In genomic region chr11:118417496-118417895, GRCm38 (mm10) we compare ENCODE assay signal across 9 mouse cellular contexts. TPM values are rescaled to one million over a fixed set of nuclear protein-coding genes. Genes with fewer than 3 reads are reported as not detected.
DNase-seq lines count a peak whose midpoint lies in the region; ATAC-seq and TF ChIP-seq lines count a peak whose summit lies in the region.
"Had no signal": no experiment of that assay in that cellular context is flagged by ENCODE, and none has a peak within 500 bp of the region (broad histone marks: within the 10 kb centered on the region; RNA-seq: fewer than 3 reads in every experiment).

No protein-coding gene starts in this region.

- peaks cover 6% of the 10 kb centered on the region; the same call in 1 of the 2 replicates for H3K36me3 ChIP-seq in heart, embryonic 11.5 days (ENCODE audit: control insufficient read depth, insufficient read depth, low read length)
- peaks cover 42% of the 10 kb centered on the region for H3K36me3 ChIP-seq in E14TG2a.4 (ENCODE audit: insufficient read depth, low read length)
- peaks cover 15% of the 10 kb centered on the region for H3K36me3 ChIP-seq in forebrain, embryonic 14.5 days (ENCODE audit: control insufficient read depth, insufficient read depth, low read length)
- H3K36me3 ChIP-seq in liver, embryonic 16.5 days (ENCODE audit: control insufficient read depth, insufficient read depth), result no peaks in the 10 kb centered on the region; the same call in 1 of the 2 replicates

- no peaks in the 10 kb centered on the region for H3K27me3 ChIP-seq in heart, embryonic 11.5 days (ENCODE audit: control insufficient read depth, insufficient read depth, low read length)
- H3K27me3 ChIP-seq in E14TG2a.4 (ENCODE audit: insufficient read depth, low read length), result no peaks in the 10 kb centered on the region
- H3K27me3 ChIP-seq in forebrain, embryonic 14.5 days (replicated peaks; ENCODE audit: control insufficient read depth, insufficient read depth, low read length), result no peaks in the 10 kb centered on the region
- H3K27me3 ChIP-seq in liver, embryonic 16.5 days (ENCODE audit: control insufficient read depth, insufficient read depth, low read depth, low read length), result no peaks in the 10 kb centered on the region

- WGBS in heart, embryonic 11.5 days (ENCODE audit: insufficient replicate concordance), result 91% methylated on average over 9 of the region's 9 CpGs
- WGBS in forebrain, embryonic 14.5 days, result 92% methylated on average over 9 of the region's 9 CpGs
- WGBS in liver, embryonic 16.5 days (ENCODE audit: insufficient replicate concordance), result 84% methylated on average over 9 of the region's 9 CpGs

- H3K4me3 ChIP-seq in heart, embryonic 11.5 days (ENCODE audit: low read depth, low read length), result no peak overlapping the region
- peak overlapping the region; percentile 98 for H3K4me3 ChIP-seq in E14TG2a.4 (replicated peaks; ENCODE audit: low read length)
- peak overlapping the region; percentile 88; the same call in 1 of the 2 replicates for H3K4me3 ChIP-seq in forebrain, embryonic 14.5 days (ENCODE audit: low read depth, low read length)
- peak overlapping the region; percentile 92; the same call in 1 of the 2 replicates for H3K4me3 ChIP-seq in liver, embryonic 16.5 days (ENCODE audit: low read depth, low read length)

- peak overlapping the region; percentile 94 for H3K4me2 ChIP-seq in heart, embryonic 11.5 days
- 0 out of 2 replicates have a peak overlapping the region, but pooled peaks have one; percentile 88 for H3K4me2 ChIP-seq in forebrain, embryonic 14.5 days (ENCODE audit: low read length)
- peak overlapping the region; percentile 91 for H3K4me2 ChIP-seq in liver, embryonic 16.5 days (ENCODE audit: low read depth, low read length)

- no peaks in the 10 kb centered on the region for H3K9me3 ChIP-seq in heart, embryonic 11.5 days (replicated peaks; ENCODE audit: control insufficient read depth, low read length)
- H3K9me3 ChIP-seq in E14TG2a.4 (ENCODE audit: low read length), result no peaks in the 10 kb centered on the region
- H3K9me3 ChIP-seq in forebrain, embryonic 14.5 days (replicated peaks; ENCODE audit: control insufficient read depth, low read length), result no peaks in the 10 kb centered on the region
- H3K9me3 ChIP-seq in liver, embryonic 16.5 days (replicated peaks; ENCODE audit: control insufficient read depth, low read length), result no peaks in the 10 kb centered on the region

- no peak for TF ChIP-seq CTCF in E14TG2a.4 (conservative IDR thresholded peaks at IDR 0.05; ENCODE audit: low read length)

- DNase-seq in heart, adult 8-10 months (ENCODE audit: low spot score), result no peak
- DNase-seq in forebrain, embryonic 14.5 days (ENCODE audit: low spot score), result no peak
- no peak for DNase-seq in spleen, postnatal 36 days (ENCODE audit: low spot score in 2 of 2)
- no peak for DNase-seq in embryo, embryonic 9.5 days (ENCODE audit: extremely low spot score)
- no peak for DNase-seq in adrenal gland, postnatal 14 days
- DNase-seq: lung, postnatal 14 days had no signal

- H3K27ac ChIP-seq in heart, embryonic 11.5 days (ENCODE audit: low read depth, low read length), result no peak overlapping the region
- H3K27ac ChIP-seq in forebrain, embryonic 14.5 days (ENCODE audit: low read depth, low read length), result no peak overlapping the region
- H3K27ac ChIP-seq in liver, embryonic 16.5 days (ENCODE audit: low read length), result no peak overlapping the region

- peaks cover 9% of the 10 kb centered on the region; the same call in 1 of the 2 replicates for H3K4me1 ChIP-seq in heart, embryonic 11.5 days (ENCODE audit: control insufficient read depth, insufficient read depth, low read length)
- H3K4me1 ChIP-seq in E14TG2a.4 (replicated peaks; ENCODE audit: low read depth, low read length), result peaks cover 41% of the 10 kb centered on the region
- H3K4me1 ChIP-seq in forebrain, embryonic 14.5 days (ENCODE audit: control insufficient read depth, insufficient read depth, low read length), result peaks cover 9% of the 10 kb centered on the region
- H3K4me1 ChIP-seq in liver, embryonic 16.5 days (ENCODE audit: control insufficient read depth, low read depth, low read length), result peaks cover 17% of the 10 kb centered on the region

- ATAC-seq in heart, embryonic 11.5 days (replicated peaks; ENCODE audit: insufficient number of reproducible peaks, low FRiP score, low TSS enrichment), result no peak
- ATAC-seq in forebrain, embryonic 14.5 days, result no peak
- no peak for ATAC-seq in liver, embryonic 16.5 days (ENCODE audit: low read depth)

- no peak overlapping the region for H3K9ac ChIP-seq in heart, embryonic 11.5 days (ENCODE audit: low read depth, low read length)
- peak overlapping the region; percentile 98; the same call in 1 of the 2 replicates for H3K9ac ChIP-seq in forebrain, embryonic 14.5 days (ENCODE audit: low read length)
- H3K9ac ChIP-seq in liver, embryonic 16.5 days (ENCODE audit: low read depth, low read length), result peak overlapping the region; percentile 96

RNA-seq across cellular contexts. Expression of gene Cant1, which starts 1.4 kb away (rescaled TPM):
- polyA plus RNA-seq in heart, embryonic 11.5 days (2014; fragmentation: Nextera tagmentation; extraction: Ambion mirVana), result 16.0 and 17.1 TPM in 2 replicates
- total RNA-seq in heart, adult 8-10 months (2022), result 10 to 100 TPM; 16.4 to 19.2 (median 16.8) TPM
- polyA plus RNA-seq in forebrain, embryonic 14.5 days (2014; fragmentation: Nextera tagmentation; extraction: Ambion mirVana), result 21.4 and 22.8 TPM in 2 replicates
- polyA plus RNA-seq in liver, embryonic 16.5 days (2015; fragmentation: Nextera tagmentation; extraction: Ambion mirVana), result 6.8 and 8.2 TPM in 2 replicates
- total RNA-seq in adrenal gland, postnatal 14 days (2021), result 25.3 and 28.4 TPM in 2 replicates

RNA-seq across cellular contexts. Expression of gene C1qtnf1, which starts 10.5 kb away (rescaled TPM):
- polyA plus RNA-seq in heart, embryonic 11.5 days (2014; fragmentation: Nextera tagmentation; extraction: Ambion mirVana), result 2.7 and 4.2 TPM in 2 replicates
- total RNA-seq in heart, adult 8-10 months (2022), result 10 to 100 TPM; 13.5 to 15.3 (median 13.8) TPM
- 2.3 and 3.0 TPM in 2 replicates for polyA plus RNA-seq in forebrain, embryonic 14.5 days (2014; fragmentation: Nextera tagmentation; extraction: Ambion mirVana)
- 2.0 and 2.5 TPM in 2 replicates for polyA plus RNA-seq in liver, embryonic 16.5 days (2015; fragmentation: Nextera tagmentation; extraction: Ambion mirVana)
- 23.7 and 29.2 TPM in 2 replicates for total RNA-seq in adrenal gland, postnatal 14 days (2021)

RNA-seq across cellular contexts. Expression of gene Lgals3bp, which starts 15.6 kb away (rescaled TPM):
- polyA plus RNA-seq in heart, embryonic 11.5 days (2014; fragmentation: Nextera tagmentation; extraction: Ambion mirVana), result 3.1 and 3.8 TPM in 2 replicates
- 10 to 100 TPM; 19.7 to 25.8 (median 23.3) TPM for total RNA-seq in heart, adult 8-10 months (2022)
- 3.0 TPM in 2 replicates for polyA plus RNA-seq in forebrain, embryonic 14.5 days (2014; fragmentation: Nextera tagmentation; extraction: Ambion mirVana)
- polyA plus RNA-seq in liver, embryonic 16.5 days (2015; fragmentation: Nextera tagmentation; extraction: Ambion mirVana), result 33.9 and 43.7 TPM in 2 replicates
- 51.1 and 59.7 TPM in 2 replicates for total RNA-seq in adrenal gland, postnatal 14 days (2021)

RNA-seq across cellular contexts. Expression of gene Engase, which starts 59.1 kb away (rescaled TPM):
- polyA plus RNA-seq in heart, embryonic 11.5 days (2014; fragmentation: Nextera tagmentation; extraction: Ambion mirVana), result 3.9 and 4.3 TPM in 2 replicates
- total RNA-seq in heart, adult 8-10 months (2022), result 1 to 10 TPM; 5.2 to 7.2 (median 6.6) TPM
- polyA plus RNA-seq in forebrain, embryonic 14.5 days (2014; fragmentation: Nextera tagmentation; extraction: Ambion mirVana), result 3.9 and 4.9 TPM in 2 replicates
- polyA plus RNA-seq in liver, embryonic 16.5 days (2015; fragmentation: Nextera tagmentation; extraction: Ambion mirVana), result 5.7 and 7.6 TPM in 2 replicates
- 12.1 and 12.4 TPM in 2 replicates for total RNA-seq in adrenal gland, postnatal 14 days (2021)
